10 mouse cellular contexts compared by ENCODE assay signal in the genomic region with DNA sequence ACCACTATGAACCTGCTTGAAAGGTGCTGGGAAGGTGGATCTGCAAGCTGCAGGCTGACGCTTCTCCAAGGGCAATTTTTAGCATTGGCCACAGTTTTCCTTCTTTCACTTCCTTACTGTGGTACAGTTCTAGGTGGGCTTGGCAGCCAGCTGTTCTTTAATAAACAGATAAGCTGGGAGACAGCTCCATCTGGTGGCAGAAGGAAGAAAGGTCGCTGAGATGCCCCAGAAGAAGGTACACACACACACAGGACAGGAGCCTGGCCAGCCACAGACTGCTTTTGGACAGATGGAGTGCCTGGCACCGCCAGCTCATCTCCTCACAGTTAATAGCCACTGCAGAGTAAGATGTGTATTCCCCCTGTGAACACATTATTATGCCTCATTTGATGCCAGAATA. TPM values are rescaled to one million over a fixed set of nuclear protein-coding genes. Genes with fewer than 3 reads are reported as not detected.
A peak's percentile ranks its signal among the peaks of the same experiment; 100 is the strongest.
DNase-seq lines count a peak whose midpoint lies in the region; ATAC-seq and TF ChIP-seq lines count a peak whose summit lies in the region.
"Had no signal": no experiment of that assay in that cellular context is flagged by ENCODE, and none has a peak within 500 bp of the region (broad histone marks: within the 10 kb centered on the region; RNA-seq: fewer than 3 reads in every experiment).

No protein-coding gene starts in this region.

- H3K9me3 ChIP-seq in intestine, postnatal 0 days (ENCODE audit: control insufficient read depth), result no peaks in the 10 kb centered on the region
- no peaks in the 10 kb centered on the region for H3K9me3 ChIP-seq in intestine, embryonic 16.5 days (ENCODE audit: control insufficient read depth, low read length)
- no peaks in the 10 kb centered on the region for H3K9me3 ChIP-seq in embryonic facial prominence, embryonic 14.5 days (ENCODE audit: control insufficient read depth, low read length)
- no peaks in the 10 kb centered on the region for H3K9me3 ChIP-seq in hindbrain, embryonic 11.5 days (ENCODE audit: control insufficient read depth, low read length)
- no peaks in the 10 kb centered on the region for H3K9me3 ChIP-seq in midbrain, embryonic 14.5 days (ENCODE audit: control insufficient read depth, low read length)
- H3K9me3 ChIP-seq: embryonic facial prominence, embryonic 12.5 days; stomach, embryonic 15.5 days had no signal

- 42% methylated on average over 3 of the region's 3 CpGs for WGBS in intestine, postnatal 0 days
- 40% methylated on average over 3 of the region's 3 CpGs for WGBS in intestine, embryonic 16.5 days
- 29% methylated on average over 3 of the region's 3 CpGs for WGBS in bone marrow, adult 2 months
- 42% methylated on average over 3 of the region's 3 CpGs for WGBS in embryonic facial prominence, embryonic 14.5 days
- 43% methylated on average over 3 of the region's 3 CpGs for WGBS in hindbrain, embryonic 11.5 days
- 40% methylated on average over 3 of the region's 3 CpGs for WGBS in midbrain, embryonic 14.5 days

- no peak overlapping the region for H3K4me2 ChIP-seq in intestine, postnatal 0 days (replicated peaks; ENCODE audit: low read depth)
- no peak overlapping the region for H3K4me2 ChIP-seq in intestine, embryonic 16.5 days (ENCODE audit: low read depth, low read length)
- H3K4me2 ChIP-seq in embryonic facial prominence, embryonic 14.5 days (ENCODE audit: low read depth, low read length), result no peak overlapping the region
- H3K4me2 ChIP-seq in hindbrain, embryonic 11.5 days (replicated peaks; ENCODE audit: low read depth, low read length), result no peak overlapping the region
- no peak overlapping the region for H3K4me2 ChIP-seq in midbrain, embryonic 14.5 days (ENCODE audit: low read length)
- H3K4me2 ChIP-seq: embryonic facial prominence, embryonic 12.5 days; stomach, embryonic 15.5 days had no signal

- no peak overlapping the region for H3K27ac ChIP-seq in intestine, postnatal 0 days (ENCODE audit: low read depth, low read length)
- H3K27ac ChIP-seq in intestine, embryonic 16.5 days (ENCODE audit: low read length), result no peak overlapping the region
- H3K27ac ChIP-seq in bone marrow, adult 2 months (ENCODE audit: control insufficient read depth, insufficient read depth, low read depth, low read length, poor library complexity), result no peak overlapping the region
- no peak overlapping the region for H3K27ac ChIP-seq in embryonic facial prominence, embryonic 14.5 days (replicated peaks; ENCODE audit: low read depth, low read length)
- no peak overlapping the region for H3K27ac ChIP-seq in hindbrain, embryonic 11.5 days (ENCODE audit: low read depth, low read length)
- H3K27ac ChIP-seq in midbrain, embryonic 14.5 days (replicated peaks; ENCODE audit: low read depth, low read length), result no peak overlapping the region
- H3K27ac ChIP-seq: embryonic facial prominence, embryonic 12.5 days; stomach, embryonic 15.5 days had no signal

- H3K4me3 ChIP-seq in intestine, postnatal 0 days (ENCODE audit: low read depth, low read length), result no peak overlapping the region
- no peak overlapping the region for H3K4me3 ChIP-seq in intestine, embryonic 16.5 days (ENCODE audit: low read length)
- no peak overlapping the region for H3K4me3 ChIP-seq in bone marrow, adult 2 months (replicated peaks; ENCODE audit: control insufficient read depth, low read depth, low read length)
- H3K4me3 ChIP-seq in embryonic facial prominence, embryonic 14.5 days (ENCODE audit: low read depth, low read length), result no peak overlapping the region
- H3K4me3 ChIP-seq in hindbrain, embryonic 11.5 days (ENCODE audit: low read depth, low read length), result no peak overlapping the region
- no peak overlapping the region for H3K4me3 ChIP-seq in midbrain, embryonic 14.5 days (replicated peaks; ENCODE audit: low read depth, low read length)
- H3K4me3 ChIP-seq: embryonic facial prominence, embryonic 12.5 days; stomach, embryonic 15.5 days had no signal

- no peak overlapping the region for H3K9ac ChIP-seq in intestine, postnatal 0 days (ENCODE audit: low read depth, low read length)
- H3K9ac ChIP-seq in intestine, embryonic 16.5 days (ENCODE audit: low read depth, low read length), result no peak overlapping the region
- no peak overlapping the region for H3K9ac ChIP-seq in embryonic facial prominence, embryonic 14.5 days (ENCODE audit: low read depth, low read length)
- no peak overlapping the region for H3K9ac ChIP-seq in hindbrain, embryonic 11.5 days (ENCODE audit: low read depth, low read length)
- H3K9ac ChIP-seq in midbrain, embryonic 14.5 days (replicated peaks; ENCODE audit: low read length), result no peak overlapping the region
- H3K9ac ChIP-seq: embryonic facial prominence, embryonic 12.5 days; stomach, embryonic 15.5 days had no signal

- H3K4me1 ChIP-seq in intestine, postnatal 0 days (replicated peaks; ENCODE audit: control insufficient read depth, insufficient read depth, low read length), result no peaks in the 10 kb centered on the region
- H3K4me1 ChIP-seq in intestine, embryonic 16.5 days (ENCODE audit: control insufficient read depth, insufficient read depth, low read length), result no peaks in the 10 kb centered on the region
- H3K4me1 ChIP-seq in bone marrow, adult 2 months (ENCODE audit: control insufficient read depth, insufficient read depth, low read length), result no peaks in the 10 kb centered on the region; the same call in 1 of the 2 replicates
- H3K4me1 ChIP-seq in embryonic facial prominence, embryonic 14.5 days (ENCODE audit: control insufficient read depth, insufficient read depth, low read length), result no peaks in the 10 kb centered on the region
- H3K4me1 ChIP-seq in hindbrain, embryonic 11.5 days (replicated peaks; ENCODE audit: control insufficient read depth, insufficient read depth, low read length), result no peaks in the 10 kb centered on the region
- H3K4me1 ChIP-seq in midbrain, embryonic 14.5 days (ENCODE audit: control insufficient read depth, insufficient read depth, low read length), result no peaks in the 10 kb centered on the region
- H3K4me1 ChIP-seq: embryonic facial prominence, embryonic 12.5 days; stomach, embryonic 15.5 days had no signal

- H3K36me3 ChIP-seq in intestine, postnatal 0 days (ENCODE audit: control insufficient read depth, insufficient read depth), result peaks cover 22% of the 10 kb centered on the region; the same call in 1 of the 2 replicates
- 0 out of 2 replicates have a peak, but pooled peaks cover 3% of the 10 kb centered on the region for H3K36me3 ChIP-seq in intestine, embryonic 16.5 days (ENCODE audit: control insufficient read depth, insufficient read depth, low read length)
- peaks cover 38% of the 10 kb centered on the region for H3K36me3 ChIP-seq in embryonic facial prominence, embryonic 14.5 days (ENCODE audit: control insufficient read depth, insufficient read depth, low read length)
- H3K36me3 ChIP-seq in hindbrain, embryonic 11.5 days (ENCODE audit: control insufficient read depth, insufficient read depth, low read length), result 0 out of 2 replicates have a peak, but pooled peaks cover 2% of the 10 kb centered on the region
- H3K36me3 ChIP-seq in midbrain, embryonic 14.5 days (ENCODE audit: control insufficient read depth, insufficient read depth, low read length), result peaks cover 55% of the 10 kb centered on the region

- no peak for TF ChIP-seq POLR2A in bone marrow, adult 2 months (IDR thresholded peaks at IDR 0.05; ENCODE audit: borderline replicate concordance, control insufficient read depth, low read depth, low read length)

- peak; percentile 76 for TF ChIP-seq CTCF in intestine, postnatal 0 days (IDR thresholded peaks at IDR 0.05; ENCODE audit: low read depth)
- peak; percentile 60 for TF ChIP-seq CTCF in bone marrow, adult 2 months (IDR thresholded peaks at IDR 0.05; ENCODE audit: control insufficient read depth, insufficient read depth, low read length)

- no peak for ATAC-seq in intestine, postnatal 0 days
- ATAC-seq in intestine, embryonic 16.5 days, result no peak
- ATAC-seq in embryonic facial prominence, embryonic 14.5 days (ENCODE audit: low read depth), result no peak
- ATAC-seq in hindbrain, embryonic 11.5 days (ENCODE audit: low FRiP score), result no peak
- no peak for ATAC-seq in midbrain, embryonic 14.5 days (ENCODE audit: low FRiP score, low TSS enrichment)

- no peaks in the 10 kb centered on the region for H3K27me3 ChIP-seq in intestine, postnatal 0 days (replicated peaks; ENCODE audit: control insufficient read depth, insufficient read depth, low read length)
- no peaks in the 10 kb centered on the region for H3K27me3 ChIP-seq in intestine, embryonic 16.5 days (replicated peaks; ENCODE audit: control insufficient read depth, insufficient read depth, low read length)
- no peaks in the 10 kb centered on the region for H3K27me3 ChIP-seq in embryonic facial prominence, embryonic 14.5 days (replicated peaks; ENCODE audit: control insufficient read depth, insufficient read depth, low read length)
- H3K27me3 ChIP-seq in hindbrain, embryonic 11.5 days (ENCODE audit: control insufficient read depth, insufficient read depth, low read length), result no peaks in the 10 kb centered on the region
- no peaks in the 10 kb centered on the region for H3K27me3 ChIP-seq in midbrain, embryonic 14.5 days (ENCODE audit: control insufficient read depth, insufficient read depth, low read length)
- H3K27me3 ChIP-seq: embryonic facial prominence, embryonic 12.5 days; stomach, embryonic 15.5 days had no signal

- peak; percentile 54 for DNase-seq in embryonic facial prominence, embryonic 14.5 days (ENCODE audit: low spot score)
- DNase-seq in hindbrain, embryonic 11.5 days (ENCODE audit: low spot score), result peak; percentile 74
- peak; percentile 48 to 61 for DNase-seq in left cerebral cortex, adult 8-10 months (ENCODE audit: low spot score in 2 of 2)
- peak; percentile 85 for DNase-seq in midbrain, embryonic 14.5 days
- peak; percentile 31 to 57 for DNase-seq in spleen, postnatal 14 days (ENCODE audit: low spot score in 2 of 2)

RNA-seq across cellular contexts. Expression of gene Klc2, which starts 33.0 kb away (rescaled TPM):
- polyA plus RNA-seq in intestine, postnatal 0 days (2015; fragmentation: Nextera tagmentation; extraction: Ambion mirVana), result 8.0 and 9.1 TPM in 2 replicates
- 12.7 and 13.6 TPM in 2 replicates for polyA plus RNA-seq in intestine, embryonic 16.5 days (2015; fragmentation: Nextera tagmentation; extraction: Ambion mirVana)
- polyA plus RNA-seq in bone marrow, adult 2 months (2011; ENCODE audit: insufficient read depth, insufficient read length, low replicate concordance, missing spikeins), result 7.0 and 21.9 TPM in 2 replicates
- 13.1 and 15.3 TPM in 2 replicates for polyA plus RNA-seq in embryonic facial prominence, embryonic 14.5 days (2014; fragmentation: Nextera tagmentation; extraction: Ambion mirVana)
- 34.6 and 36.5 TPM in 2 replicates for polyA plus RNA-seq in hindbrain, embryonic 11.5 days (2014; fragmentation: Nextera tagmentation; extraction: Ambion mirVana)
- total RNA-seq in left cerebral cortex, adult 8-10 months (2022), result 100 to 1,000 TPM; 237 to 265 (median 247) TPM
- 52.5 and 59.0 TPM in 2 replicates for polyA plus RNA-seq in midbrain, embryonic 14.5 days (2014; fragmentation: Nextera tagmentation; extraction: Ambion mirVana)

RNA-seq across cellular contexts. Expression of gene Rab1b, which starts 44.5 kb away (rescaled TPM):
- 185 TPM in 2 replicates for polyA plus RNA-seq in intestine, postnatal 0 days (2015; fragmentation: Nextera tagmentation; extraction: Ambion mirVana)
- 241 and 244 TPM in 2 replicates for polyA plus RNA-seq in intestine, embryonic 16.5 days (2015; fragmentation: Nextera tagmentation; extraction: Ambion mirVana)
- polyA plus RNA-seq in bone marrow, adult 2 months (2011; ENCODE audit: insufficient read depth, insufficient read length, low replicate concordance, missing spikeins), result 25.0 and 31.8 TPM in 2 replicates
- 225 and 254 TPM in 2 replicates for polyA plus RNA-seq in embryonic facial prominence, embryonic 14.5 days (2014; fragmentation: Nextera tagmentation; extraction: Ambion mirVana)
- polyA plus RNA-seq in hindbrain, embryonic 11.5 days (2014; fragmentation: Nextera tagmentation; extraction: Ambion mirVana), result 217 and 230 TPM in 2 replicates
- total RNA-seq in left cerebral cortex, adult 8-10 months (2022), result 100 to 1,000 TPM; 146 to 171 (median 156) TPM
- 227 and 228 TPM in 2 replicates for polyA plus RNA-seq in midbrain, embryonic 14.5 days (2014; fragmentation: Nextera tagmentation; extraction: Ambion mirVana)

RNA-seq across cellular contexts. Expression of gene Cnih2, which starts 53.0 kb away (rescaled TPM):
- polyA plus RNA-seq in intestine, postnatal 0 days (2015; fragmentation: Nextera tagmentation; extraction: Ambion mirVana), result 5.6 and 5.8 TPM in 2 replicates
- polyA plus RNA-seq in intestine, embryonic 16.5 days (2015; fragmentation: Nextera tagmentation; extraction: Ambion mirVana), result 8.1 and 8.3 TPM in 2 replicates
- 0.74 and 2.3 TPM in 2 replicates for polyA plus RNA-seq in bone marrow, adult 2 months (2011; ENCODE audit: insufficient read depth, insufficient read length, low replicate concordance, missing spikeins)
- 36.0 and 45.8 TPM in 2 replicates for polyA plus RNA-seq in embryonic facial prominence, embryonic 14.5 days (2014; fragmentation: Nextera tagmentation; extraction: Ambion mirVana)
- polyA plus RNA-seq in hindbrain, embryonic 11.5 days (2014; fragmentation: Nextera tagmentation; extraction: Ambion mirVana), result 126 and 128 TPM in 2 replicates
- 100 to 1,000 TPM; 172 to 193 (median 184) TPM for total RNA-seq in left cerebral cortex, adult 8-10 months (2022)
- polyA plus RNA-seq in midbrain, embryonic 14.5 days (2014; fragmentation: Nextera tagmentation; extraction: Ambion mirVana), result 518 and 616 TPM in 2 replicates
